Mouse (Mus musculus): ENCODE results near the gene Slc25a17. TPM values are rescaled to one million over a fixed set of nuclear protein-coding genes. Genes with fewer than 3 reads are reported as not detected.

The Slc25a17 gene
- polyA plus RNA-seq, 1 experiment, result 11.9 TPM

DNA sequence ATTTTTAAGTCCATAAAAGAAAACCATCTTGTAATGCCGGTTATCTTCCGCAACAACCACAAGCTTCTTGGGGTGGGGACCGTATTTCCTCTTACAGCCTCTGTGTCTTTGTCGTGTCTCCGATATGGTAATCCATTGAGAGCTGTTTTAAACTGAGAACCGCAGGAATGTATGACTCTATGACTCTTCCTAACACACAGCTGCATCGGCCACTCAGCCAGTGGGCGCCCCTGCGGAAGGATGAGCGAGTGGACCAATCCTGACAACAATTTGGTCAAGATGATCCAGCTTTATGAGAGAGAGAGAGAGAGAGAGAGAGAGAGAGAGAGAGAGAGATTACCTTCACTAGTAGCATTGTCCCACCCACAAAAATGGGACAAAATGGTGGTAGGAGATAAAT, 65.7 kb downstream of the Slc25a17 start:
- no peaks in the 10 kb centered on the region for H3K36me3 ChIP-seq (ENCODE audit: control insufficient read depth, insufficient read depth, low read length)
- H3K27ac ChIP-seq (ENCODE audit: control insufficient read depth, insufficient read depth, low read depth, low read length), result no peak overlapping the region
- peaks cover 2% of the 10 kb centered on the region for H3K4me1 ChIP-seq (ENCODE audit: control insufficient read depth, insufficient read depth, low read length)
- TF ChIP-seq POLR2A (IDR thresholded peaks at IDR 0.05; ENCODE audit: control insufficient read depth, low read depth, low read length), result no peak
- TF ChIP-seq CTCF (IDR thresholded peaks at IDR 0.05; ENCODE audit: control insufficient read depth, insufficient read depth, insufficient replicate concordance, low read depth, low read length), result no peak
- no peaks in the 10 kb centered on the region for H3K27me3 ChIP-seq (ENCODE audit: control insufficient read depth, insufficient read depth, low read length)
- H3K4me3 ChIP-seq (ENCODE audit: control insufficient read depth, low read depth, low read length), result no peak overlapping the region

DNA sequence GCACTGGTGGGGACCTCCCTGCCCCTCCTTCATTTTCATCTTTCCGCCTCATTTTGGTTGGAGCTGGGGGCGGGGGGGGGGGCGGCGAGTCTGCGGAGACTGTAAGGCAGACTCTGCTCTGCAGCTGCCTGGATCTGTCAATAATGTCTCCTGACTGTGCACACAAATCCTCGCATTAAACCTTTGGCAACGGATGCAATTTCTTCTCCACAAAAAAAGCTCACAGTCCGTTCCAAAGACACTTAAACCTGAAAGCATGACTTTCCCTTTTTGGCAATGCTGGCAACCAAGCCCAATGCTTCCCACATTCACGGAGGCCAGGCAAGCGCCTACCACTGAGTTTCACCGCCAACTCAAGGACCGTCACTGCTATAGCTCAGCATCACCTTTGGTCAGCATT, 66.2 kb downstream of the Slc25a17 start:
- H3K4me1 ChIP-seq (ENCODE audit: control insufficient read depth, insufficient read depth, low read length), result peaks cover 2% of the 10 kb centered on the region

DNA sequence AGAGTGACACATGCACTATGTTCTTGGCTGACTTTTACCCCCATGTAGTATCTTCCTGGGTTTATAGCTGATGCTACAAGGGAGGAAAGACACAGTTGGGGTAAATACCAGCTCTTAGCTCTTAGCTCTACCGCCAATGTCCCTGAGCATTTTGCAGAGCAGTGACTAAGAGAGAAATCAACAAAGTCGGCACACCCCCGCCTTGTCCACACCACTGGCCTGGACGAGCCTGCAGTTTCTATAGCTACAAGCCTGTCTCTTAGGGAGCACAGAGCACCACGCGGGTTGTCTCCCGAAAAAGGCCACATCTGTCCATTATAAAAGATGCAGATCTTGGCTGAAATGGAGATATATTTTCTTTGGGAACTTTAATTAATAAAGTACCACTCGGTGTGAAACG, 69.9 kb downstream of the Slc25a17 start:
- H3K27ac ChIP-seq (ENCODE audit: control insufficient read depth, insufficient read depth, low read depth, low read length), result no peak overlapping the region
- no peaks in the 10 kb centered on the region for H3K36me3 ChIP-seq (ENCODE audit: control insufficient read depth, insufficient read depth, low read length)
- no peaks in the 10 kb centered on the region for H3K27me3 ChIP-seq (ENCODE audit: control insufficient read depth, insufficient read depth, low read length)
- H3K4me3 ChIP-seq (ENCODE audit: control insufficient read depth, low read depth, low read length), result no peak overlapping the region
- TF ChIP-seq CTCF (IDR thresholded peaks at IDR 0.05; ENCODE audit: control insufficient read depth, insufficient read depth, insufficient replicate concordance, low read depth, low read length), result no peak
- no peak for TF ChIP-seq POLR2A (IDR thresholded peaks at IDR 0.05; ENCODE audit: control insufficient read depth, low read depth, low read length)
- peaks cover 2% of the 10 kb centered on the region for H3K4me1 ChIP-seq (ENCODE audit: control insufficient read depth, insufficient read depth, low read length)

More for the DNA sequence above, 66.2 kb downstream of the Slc25a17 start:
- no peak overlapping the region for H3K27ac ChIP-seq (ENCODE audit: control insufficient read depth, insufficient read depth, low read depth, low read length)
- H3K4me3 ChIP-seq (ENCODE audit: control insufficient read depth, low read depth, low read length), result peak overlapping the region; percentile 34
- no peaks in the 10 kb centered on the region for H3K36me3 ChIP-seq (ENCODE audit: control insufficient read depth, insufficient read depth, low read length)
- TF ChIP-seq CTCF (IDR thresholded peaks at IDR 0.05; ENCODE audit: control insufficient read depth, insufficient read depth, insufficient replicate concordance, low read depth, low read length) (no peak), POLR2A (IDR thresholded peaks at IDR 0.05; ENCODE audit: control insufficient read depth, low read depth, low read length) (no peak)
- H3K27me3 ChIP-seq (ENCODE audit: control insufficient read depth, insufficient read depth, low read length), result no peaks in the 10 kb centered on the region

DNA sequence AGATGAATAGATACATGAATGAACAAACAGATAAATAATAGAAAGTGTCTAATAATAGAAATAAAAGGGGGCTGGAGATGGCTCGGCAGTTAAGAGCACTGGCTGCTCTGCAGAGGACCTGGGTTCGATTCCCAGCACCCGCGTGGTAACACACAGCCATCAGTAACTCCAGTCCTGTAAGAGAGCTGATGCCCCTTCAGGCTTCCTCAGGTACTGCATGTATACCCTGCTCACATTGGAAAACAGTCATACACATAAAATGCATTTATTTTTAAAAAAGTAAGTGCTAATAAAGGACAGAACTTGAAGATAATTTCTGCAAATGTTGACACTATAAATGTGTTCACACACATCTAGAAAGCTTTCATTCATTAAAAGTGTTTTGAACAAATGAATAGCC, 70.4 kb downstream of the Slc25a17 start:
- Histone ChIP-seq H3K4me1 (ENCODE audit: control insufficient read depth, insufficient read depth, low read length) (peaks cover 2% of the 10 kb centered on the region), H3K4me3 (ENCODE audit: control insufficient read depth, low read depth, low read length) (no peak overlapping the region), H3K27ac (ENCODE audit: control insufficient read depth, insufficient read depth, low read depth, low read length) (no peak overlapping the region), H3K27me3 (ENCODE audit: control insufficient read depth, insufficient read depth, low read length) (no peaks in the 10 kb centered on the region), H3K36me3 (ENCODE audit: control insufficient read depth, insufficient read depth, low read length) (no peaks in the 10 kb centered on the region)
- TF ChIP-seq POLR2A (IDR thresholded peaks at IDR 0.05; ENCODE audit: control insufficient read depth, low read depth, low read length) (no peak), CTCF (IDR thresholded peaks at IDR 0.05; ENCODE audit: control insufficient read depth, insufficient read depth, insufficient replicate concordance, low read depth, low read length) (peak; percentile 10; the same call in 1 of the 2 replicates)

DNA sequence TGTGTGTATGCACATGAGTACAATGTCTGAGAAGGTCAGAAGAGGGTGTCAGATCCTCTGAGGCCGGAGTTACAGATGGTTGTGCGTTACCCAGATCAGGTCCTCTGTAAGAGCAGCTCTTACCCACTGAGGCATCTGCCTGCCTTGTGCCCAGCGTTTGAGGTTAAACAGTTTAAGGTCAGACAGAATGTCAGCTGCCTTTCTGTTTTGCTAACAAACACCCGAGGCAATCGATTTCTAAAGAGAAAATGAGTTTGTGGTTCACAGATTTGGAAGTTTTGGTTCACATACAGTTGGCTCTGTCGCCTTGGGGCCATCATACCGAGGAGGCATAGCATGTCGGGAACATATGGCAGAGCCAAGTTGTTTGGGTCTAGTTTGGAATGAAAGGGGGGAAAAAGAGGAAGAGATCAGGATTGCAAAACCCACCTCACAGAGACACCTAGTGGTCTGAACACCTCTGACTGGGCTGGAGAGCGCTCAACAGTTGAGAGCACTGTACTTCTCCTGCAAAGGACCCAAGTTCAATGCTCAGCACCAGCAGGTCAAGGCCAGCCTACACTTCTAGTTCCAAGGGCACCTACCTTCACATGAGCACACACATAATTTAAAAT, 76.4 kb downstream of the Slc25a17 start:
- Histone ChIP-seq H3K27ac (ENCODE audit: control insufficient read depth, insufficient read depth, low read depth, low read length) (no peak overlapping the region), H3K4me1 (ENCODE audit: control insufficient read depth, insufficient read depth, low read length) (no peaks in the 10 kb centered on the region), H3K36me3 (ENCODE audit: control insufficient read depth, insufficient read depth, low read length) (no peaks in the 10 kb centered on the region), H3K4me3 (ENCODE audit: control insufficient read depth, low read depth, low read length) (no peak overlapping the region), H3K27me3 (ENCODE audit: control insufficient read depth, insufficient read depth, low read length) (no peaks in the 10 kb centered on the region)
- TF ChIP-seq CTCF (IDR thresholded peaks at IDR 0.05; ENCODE audit: control insufficient read depth, insufficient read depth, insufficient replicate concordance, low read depth, low read length) (no peak), POLR2A (IDR thresholded peaks at IDR 0.05; ENCODE audit: control insufficient read depth, low read depth, low read length) (no peak)

DNA sequence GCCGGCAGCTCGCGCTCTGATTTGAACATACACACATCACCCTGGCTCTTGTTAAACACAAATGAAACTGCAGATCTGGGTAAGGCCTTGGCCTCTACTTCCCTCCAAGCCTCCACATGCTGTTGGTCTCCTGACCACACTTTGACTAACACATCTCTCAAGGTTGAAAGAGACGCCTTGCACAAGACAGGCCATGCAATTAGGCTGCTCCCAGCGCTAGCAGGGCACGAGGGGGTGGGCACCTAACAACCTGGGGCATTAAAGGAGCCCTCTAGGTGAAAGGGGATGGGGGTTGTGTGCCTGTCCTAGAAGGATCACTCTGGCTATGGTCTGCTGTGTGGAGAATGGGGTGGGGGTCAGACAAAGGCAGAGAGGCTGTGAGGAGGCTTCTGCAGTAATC, 81.9 kb downstream of the Slc25a17 start:
- no peaks in the 10 kb centered on the region for H3K27me3 ChIP-seq (ENCODE audit: control insufficient read depth, insufficient read depth, low read length)
- no peaks in the 10 kb centered on the region for H3K4me1 ChIP-seq (ENCODE audit: control insufficient read depth, insufficient read depth, low read length)
- H3K27ac ChIP-seq (ENCODE audit: control insufficient read depth, insufficient read depth, low read depth, low read length), result no peak overlapping the region
- no peak for TF ChIP-seq POLR2A (IDR thresholded peaks at IDR 0.05; ENCODE audit: control insufficient read depth, low read depth, low read length)
- no peak for TF ChIP-seq CTCF (IDR thresholded peaks at IDR 0.05; ENCODE audit: control insufficient read depth, insufficient read depth, insufficient replicate concordance, low read depth, low read length)
- H3K36me3 ChIP-seq (ENCODE audit: control insufficient read depth, insufficient read depth, low read length), result no peaks in the 10 kb centered on the region
- no peak overlapping the region for H3K4me3 ChIP-seq (ENCODE audit: control insufficient read depth, low read depth, low read length)

DNA sequence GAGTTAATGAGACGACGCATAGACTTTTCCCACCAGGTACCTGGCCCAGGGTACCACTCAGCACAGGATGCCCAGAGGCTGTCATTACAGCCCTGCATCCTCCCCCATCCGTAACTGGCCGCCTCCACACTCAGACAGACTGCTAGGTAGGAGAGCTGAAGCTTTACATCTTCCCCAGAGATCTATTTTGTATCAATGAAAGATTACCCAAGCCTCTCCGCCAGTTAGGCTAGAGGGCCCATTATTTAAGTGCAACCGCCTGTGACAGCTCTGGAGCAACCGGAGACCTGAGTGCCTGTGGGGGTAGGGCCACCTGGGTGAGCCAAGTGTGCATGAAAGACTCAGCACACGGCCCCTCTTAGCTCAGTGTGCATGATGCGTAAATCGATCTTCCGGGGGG, 82.7 kb downstream of the Slc25a17 start:
- no peaks in the 10 kb centered on the region for H3K27me3 ChIP-seq (ENCODE audit: control insufficient read depth, insufficient read depth, low read length)
- H3K36me3 ChIP-seq (ENCODE audit: control insufficient read depth, insufficient read depth, low read length), result no peaks in the 10 kb centered on the region
- TF ChIP-seq POLR2A (IDR thresholded peaks at IDR 0.05; ENCODE audit: control insufficient read depth, low read depth, low read length), result no peak
- TF ChIP-seq CTCF (IDR thresholded peaks at IDR 0.05; ENCODE audit: control insufficient read depth, insufficient read depth, insufficient replicate concordance, low read depth, low read length), result no peak
- H3K4me3 ChIP-seq (ENCODE audit: control insufficient read depth, low read depth, low read length), result no peak overlapping the region
- no peaks in the 10 kb centered on the region for H3K4me1 ChIP-seq (ENCODE audit: control insufficient read depth, insufficient read depth, low read length)
- H3K27ac ChIP-seq (ENCODE audit: control insufficient read depth, insufficient read depth, low read depth, low read length), result no peak overlapping the region
